Mouse (Mus musculus): ENCODE results near the gene Hes2. TPM values are rescaled to one million over a fixed set of nuclear protein-coding genes. Genes with fewer than 3 reads are reported as not detected.

Hes2 gene
- total RNA-seq, 2 experiments from 2014 or later = not detected

GRCm38 (mm10) chr4:152199617-152200016, 41.0 kb downstream of the Hes2 start:
- no peak for DNase-seq (ENCODE audit: extremely low spot score in 1 of 2, low spot score in 2 of 2)
- intact Hi-C loops (cut with DNase I) = no loop called here

- intact Hi-C loops (cut with DNase I) = no loop called here
- no peak for DNase-seq (ENCODE audit: extremely low spot score in 1 of 2, low spot score in 2 of 2)
Observed at GRCm38 (mm10) chr4:152201492-152201891, 42.8 kb downstream of the Hes2 start.

DNA sequence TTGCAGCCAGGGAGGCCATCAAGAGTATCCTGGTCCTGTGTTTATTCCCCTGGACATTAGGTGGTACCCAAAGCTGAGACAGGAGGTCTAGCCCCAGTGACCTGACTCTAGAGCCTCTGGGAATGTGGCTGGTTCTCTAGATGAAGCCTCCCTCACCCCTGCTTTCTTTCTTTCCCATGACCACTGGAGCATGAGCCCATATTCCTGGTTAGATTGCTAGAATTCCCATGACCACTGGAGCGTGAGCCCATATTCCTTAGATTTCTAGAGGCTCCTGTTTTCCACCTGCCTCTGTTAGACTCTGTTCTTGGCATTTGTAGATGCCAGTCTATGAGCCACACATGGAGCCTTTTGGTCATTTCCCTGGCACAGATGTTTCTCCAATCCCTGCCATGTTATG, 43.8 kb downstream of the Hes2 start:
- intact Hi-C loops (cut with DNase I) = no loop called here
- no peak for DNase-seq (ENCODE audit: extremely low spot score in 1 of 2, low spot score in 2 of 2)

GRCm38 (mm10) chr4:152202905-152203304, 44.2 kb downstream of the Hes2 start:
- DNase-seq (ENCODE audit: extremely low spot score in 1 of 2, low spot score in 2 of 2) = no peak
- intact Hi-C loops (cut with DNase I) = no loop called here

DNA sequence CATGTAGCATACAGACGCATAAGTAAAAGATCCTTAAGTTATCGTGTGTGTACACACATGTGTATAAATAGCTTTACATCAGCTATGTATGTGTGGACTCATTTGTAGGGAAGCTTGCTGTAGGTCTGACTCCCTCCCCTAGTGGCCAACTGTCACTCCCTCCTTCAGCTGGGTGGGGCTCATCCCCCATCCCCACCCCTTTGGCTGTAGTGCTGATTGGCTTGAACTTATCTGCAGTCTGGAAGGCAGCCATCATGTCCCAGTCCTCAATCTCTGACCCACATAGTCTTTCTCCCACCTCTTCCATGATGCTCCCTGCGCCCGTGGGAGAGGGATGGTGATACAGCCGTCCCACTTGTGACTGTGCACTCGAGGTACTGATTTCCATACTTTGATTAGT, 46.0 kb downstream of the Hes2 start:
- intact Hi-C loops (cut with DNase I) = no loop called here
- DNase-seq (ENCODE audit: extremely low spot score in 1 of 2, low spot score in 2 of 2) = no peak

- intact Hi-C loops (cut with DNase I) = no loop called here
Observed at GRCm38 (mm10) chr4:152206199-152206598, 47.5 kb downstream of the Hes2 start.

GRCm38 (mm10) chr4:152209623-152210022, 51.0 kb downstream of the Hes2 start:
- no peak for DNase-seq (ENCODE audit: extremely low spot score in 1 of 2, low spot score in 2 of 2)
- intact Hi-C loops (cut with DNase I) = no loop called here

More at GRCm38 (mm10) chr4:152206199-152206598, 47.5 kb downstream of the Hes2 start:
- no peak for DNase-seq (ENCODE audit: extremely low spot score in 1 of 2, low spot score in 2 of 2)

Other genes starting within 250 kb of the Hes2 start
- gene Dnajc11, start 225.2 kb upstream of the Hes2 start, total RNA-seq (2021) = 10 to 100 TPM; 55.1 to 70.9 TPM
- gene Thap3, start 169.9 kb upstream of the Hes2 start, total RNA-seq (2021) = 10 to 100 TPM; 18.8 to 21.2 TPM
- gene Phf13, start 162.6 kb upstream of the Hes2 start, total RNA-seq (2021) = 10 to 100 TPM; 14.5 to 16.9 TPM
- gene Klhl21, start 150.1 kb upstream of the Hes2 start, total RNA-seq (2021) = 10 to 100 TPM; 10.2 to 11.2 TPM
- 10 to 100 TPM; 11.9 to 14.7 TPM for gene Zbtb48, start 131.2 kb upstream of the Hes2 start, total RNA-seq (2021)
- gene Tas1r1, start 120.3 kb upstream of the Hes2 start, total RNA-seq (2021) = under 1 TPM; 0.43 to 0.54 TPM
- 10 to 100 TPM; 25.3 to 27.7 TPM for gene Nol9, start 119.5 kb upstream of the Hes2 start, total RNA-seq (2021)
- gene Plekhg5, start 86.4 kb upstream of the Hes2 start, total RNA-seq (2021) = 10 to 100 TPM; 43.3 to 46.9 TPM
- gene Tnfrsf25, start 42.9 kb upstream of the Hes2 start, total RNA-seq (2021) = 1 to 10 TPM; 3.9 to 4.7 TPM
- under 1 TPM; 0.32 to 0.41 TPM for gene Espn, start 6.5 kb upstream of the Hes2 start, total RNA-seq (2021)
- 100 to 1,000 TPM; 415 to 420 TPM for gene Acot7, start 19.3 kb downstream of the Hes2 start, total RNA-seq (2021)
- gene Gpr153, start 115.4 kb downstream of the Hes2 start, total RNA-seq (2021) = 10 to 100 TPM; 32.9 to 35.7 TPM
- not detected for gene Hes3, start 132.8 kb downstream of the Hes2 start, total RNA-seq (2021)
- gene Icmt, start 138.4 kb downstream of the Hes2 start, total RNA-seq (2021) = 10 to 100 TPM; 31.7 to 32.3 TPM
- gene Rnf207, start 160.1 kb downstream of the Hes2 start, total RNA-seq (2021) = 1 to 10 TPM; 1.1 to 4.5 TPM
- gene Rpl22, start 166.9 kb downstream of the Hes2 start, total RNA-seq (2021) = 100 to 1,000 TPM; 224 to 239 TPM
- 100 to 1,000 TPM; 176 to 179 TPM for gene Chd5, start 179.8 kb downstream of the Hes2 start, total RNA-seq (2021)

All from left cerebral cortex, postnatal 10 days (tissue).